Mouse (Mus musculus): ENCODE measurements around the gene Gm5129. TPM values are rescaled to one million over a fixed set of nuclear protein-coding genes. Genes with fewer than 3 reads are reported as not detected.

Gene Gm5129
- total RNA-seq, 2 experiments from 2014 or later = not detected

DNA sequence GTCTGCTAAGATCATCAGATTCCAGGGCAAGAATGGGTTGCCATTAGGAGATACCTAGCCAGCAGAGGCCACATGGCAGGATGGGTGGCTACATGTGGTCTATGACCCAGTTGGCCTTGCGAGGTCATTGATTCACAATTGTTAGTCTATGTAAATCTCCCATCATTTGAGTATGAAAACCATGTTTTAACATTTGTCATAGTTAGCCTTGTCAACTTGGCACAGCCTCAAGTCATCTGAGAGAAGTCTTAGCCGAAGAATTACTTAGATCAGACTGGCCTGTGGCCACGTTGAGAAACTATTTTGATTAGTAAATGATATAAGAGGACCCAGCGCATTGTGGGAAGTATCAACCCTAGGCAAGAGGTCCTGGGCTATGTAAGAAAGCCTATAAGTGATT is 28.5 kb downstream of the Gm5129 start:
- DNase-seq (ENCODE audit: low spot score in 2 of 2) = no peak
- no peak overlapping the region for H3K4me3 ChIP-seq
- no peak overlapping the region for H3K27ac ChIP-seq
- no peak for TF ChIP-seq CTCF (conservative IDR thresholded peaks at IDR 0.05)

DNA sequence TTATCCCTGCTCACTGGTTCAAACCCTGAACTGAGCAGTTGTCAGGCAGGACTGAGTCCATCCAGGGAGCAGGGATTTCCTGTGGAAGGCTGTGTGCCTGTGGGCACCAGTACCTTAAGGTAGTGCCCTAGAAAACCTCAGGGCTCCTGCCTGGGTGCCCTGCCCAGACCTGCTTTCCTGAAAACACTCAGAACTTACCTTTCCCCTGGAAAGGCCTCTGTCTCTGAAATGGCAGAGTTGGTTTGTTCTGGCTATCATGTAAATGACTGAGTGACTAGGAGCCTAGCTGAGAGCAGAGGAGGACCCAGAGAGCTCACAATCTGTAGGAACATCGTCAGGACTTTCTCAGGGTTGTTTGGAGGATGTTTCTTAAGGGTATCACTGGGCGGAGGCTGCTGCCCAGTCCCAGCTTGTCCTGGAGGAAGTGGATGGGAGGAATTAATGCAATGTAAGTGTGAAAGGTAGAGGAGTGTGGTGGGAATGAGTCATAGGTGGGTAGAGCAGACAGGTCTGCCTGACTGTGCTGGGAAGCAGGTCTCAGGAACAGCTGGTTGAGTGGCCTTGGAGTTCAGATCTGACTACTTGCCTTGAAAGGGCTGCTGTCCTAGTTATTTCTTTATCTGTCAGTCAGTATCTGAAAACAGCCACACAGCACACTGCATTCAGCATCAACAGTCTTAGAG is 36.1 kb downstream of the Gm5129 start:
- no peak for TF ChIP-seq CTCF (conservative IDR thresholded peaks at IDR 0.05)
- Histone ChIP-seq H3K27ac (no peak overlapping the region), H3K4me3 (no peak overlapping the region)
- no peak for DNase-seq (ENCODE audit: low spot score in 2 of 2)

DNA sequence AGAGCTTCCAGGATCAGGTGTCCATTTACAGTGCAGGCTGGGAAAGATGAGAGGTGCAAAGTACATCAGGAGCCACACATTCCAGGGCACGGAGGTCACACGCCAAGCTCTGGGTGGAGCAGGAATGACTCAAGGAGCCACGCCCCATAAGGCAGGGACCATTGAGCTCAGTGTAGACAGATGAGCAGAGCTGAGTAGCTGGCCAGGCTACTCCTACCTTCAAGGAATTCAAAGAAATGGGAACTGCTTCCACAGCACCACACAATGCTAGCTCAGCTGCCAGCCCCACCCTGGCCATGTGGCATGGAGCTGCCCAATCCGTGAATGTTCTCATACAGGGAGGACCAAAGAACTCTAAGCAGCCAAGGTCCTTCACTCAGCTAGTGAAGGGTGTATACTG is 37.2 kb downstream of the Gm5129 start:
- H3K27ac ChIP-seq = no peak overlapping the region
- H3K4me3 ChIP-seq = no peak overlapping the region
- DNase-seq (ENCODE audit: low spot score in 2 of 2) = no peak
- no peak for TF ChIP-seq CTCF (conservative IDR thresholded peaks at IDR 0.05)

DNA sequence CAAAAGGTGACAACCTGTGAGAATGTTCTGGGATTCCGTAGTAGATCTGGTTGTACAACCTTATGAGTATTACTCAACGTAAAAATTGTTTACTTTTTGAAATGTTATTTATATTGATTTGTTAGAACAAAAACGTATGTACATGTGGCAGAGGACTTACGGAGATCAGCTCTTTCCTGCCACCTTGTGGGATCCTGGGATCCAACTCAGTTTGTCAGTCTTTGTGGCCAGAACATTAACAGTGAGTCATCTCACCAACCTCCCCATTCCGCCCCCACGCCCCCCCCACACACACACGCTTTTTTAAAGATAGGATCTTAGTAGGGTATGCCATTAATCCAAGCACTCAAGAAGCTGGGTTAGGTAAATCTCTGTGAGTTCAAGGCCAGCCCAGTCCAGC is 47.4 kb downstream of the Gm5129 start:
- TF ChIP-seq CTCF (conservative IDR thresholded peaks at IDR 0.05) = peak; percentile 41
- Histone ChIP-seq H3K4me3 (no peak overlapping the region), H3K27ac (no peak overlapping the region)
- DNase-seq (ENCODE audit: low spot score in 2 of 2) = no peak

DNA sequence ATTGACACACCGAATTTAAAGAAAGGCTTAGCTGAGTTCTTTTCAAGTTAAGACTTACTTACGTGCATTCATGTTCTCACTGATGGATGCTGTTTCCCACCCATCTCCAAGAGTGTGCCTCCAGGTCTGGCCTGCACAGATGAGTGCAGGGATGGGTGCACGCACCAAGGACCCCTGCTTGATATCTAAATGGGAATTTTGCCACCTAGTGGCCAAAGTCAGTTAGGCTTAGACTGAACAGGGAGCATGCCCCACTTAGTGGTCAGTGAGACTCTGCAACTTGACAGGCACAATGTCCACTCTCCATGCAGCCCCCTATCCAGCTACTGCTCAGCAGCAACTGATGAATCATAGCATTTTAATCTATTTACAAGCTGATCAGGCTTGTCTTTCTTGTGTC is 48.1 kb downstream of the Gm5129 start:
- Histone ChIP-seq H3K4me3 (no peak overlapping the region), H3K27ac (no peak overlapping the region)
- no peak for DNase-seq (ENCODE audit: low spot score in 2 of 2)
- peak; percentile 84 for TF ChIP-seq CTCF (conservative IDR thresholded peaks at IDR 0.05)

Other genes starting within 250 kb of the Gm5129 start
- 10 to 100 TPM; 74.6 to 76.7 TPM for gene Ube3c, start 166.7 kb downstream of the Gm5129 start, total RNA-seq (2021)
- 100 to 1,000 TPM; 173 to 175 TPM for gene Dnajb6, start 248 bp downstream of the Gm5129 start, total RNA-seq (2021)